Mouse (Mus musculus) G1E (cell line): ENCODE data around the gene Gng7. TPM values are rescaled to one million over a fixed set of nuclear protein-coding genes. Genes with fewer than 3 reads are reported as not detected.

Experiments used
- ATAC-seq: 2 replicates; pipeline ENCODE4 v1.8.0; 2016; ENCODE audit warnings: mild to moderate bottlenecking; ENCODE audit not compliant: insufficient number of reproducible peaks, poor library complexity, low FRiP score, severe bottlenecking; ENCODE audit errors: extremely low read depth
- DNase-seq: peaks from one replicate; pipeline ENCODE4 v3.0.0; 2012; ENCODE audit warnings: low spot score
- H3K27me3 ChIP-seq: 2 replicates; pipeline ENCODE4 v1.6.1; 2012; ENCODE audit warnings: mild to moderate bottlenecking, low read length, inconsistent platforms; ENCODE audit not compliant: insufficient read depth
- H3K36me3 ChIP-seq: replicated peaks from 2 replicates; pipeline ENCODE3; 2012; ENCODE audit warnings: mild to moderate bottlenecking, inconsistent platforms
- H3K4me1 ChIP-seq: 2 replicates; pipeline ENCODE4 v1.6.1; 2012; ENCODE audit warnings: low read depth, low read length, inconsistent platforms, mixed read lengths; ENCODE audit not compliant: insufficient read depth
- H3K4me3 ChIP-seq: 2 replicates; pipeline ENCODE4 v1.5.1; 2012; ENCODE audit warnings: low read depth, mild to moderate bottlenecking, inconsistent platforms, low read length, moderate library complexity, mixed read lengths
- H3K9me3 ChIP-seq: replicated peaks from 2 replicates; pipeline ENCODE4 v1.6.1; 2012; ENCODE audit warnings: inconsistent platforms
- CTCF ChIP-seq: IDR thresholded peaks from 2 replicates; pipeline ENCODE4 v1.5.1; 2012; ENCODE audit warnings: low read depth, low read length, inconsistent platforms, mixed read lengths
- GATA1 ChIP-seq: IDR thresholded peaks from 2 replicates; pipeline ENCODE4 v1.6.1; 2012; ENCODE audit warnings: borderline replicate concordance, low read length, inconsistent platforms, mixed read lengths
- GATA2 ChIP-seq: IDR thresholded peaks from 2 replicates; pipeline ENCODE4 v1.6.1; 2012; ENCODE audit warnings: low read depth, low read length, inconsistent platforms, borderline replicate concordance
- POLR2AphosphoS5 ChIP-seq: IDR thresholded peaks from 2 replicates; pipeline ENCODE4 v1.6.1; 2012; ENCODE audit warnings: low read depth, low read length, inconsistent platforms; ENCODE audit not compliant: insufficient replicate concordance
- TAL1 ChIP-seq: conservative IDR thresholded peaks from 2 replicates; pipeline ENCODE4 v1.6.1; 2012; ENCODE audit warnings: low read depth, low read length, inconsistent platforms, mixed read lengths
- polyA plus RNA-seq: library from polyadenylated mRNA; stranded (reverse); fragments of >175 nt; gene quantifications from 2 replicates; pipeline ENCODE4 v1.2.3, GENCODE M21; 2012
- total RNA-seq, 2 experiments: library from RNA; stranded (forward) in 1 of 2; stranded (reverse) in 1 of 2; fragments of 200-1000 nt in 1 of 2; fragments of >200 nt in 1 of 2; fragmentation: Nextera tagmentation in 1 of 2; gene quantifications; 2 replicates each; pipeline ENCODE4 v1.2.3; 2014 to 2017

Gene Gng7
- total and polyA plus RNA-seq, 3 experiments, result 0.33 to 0.90 (median 0.65) TPM

DNA sequence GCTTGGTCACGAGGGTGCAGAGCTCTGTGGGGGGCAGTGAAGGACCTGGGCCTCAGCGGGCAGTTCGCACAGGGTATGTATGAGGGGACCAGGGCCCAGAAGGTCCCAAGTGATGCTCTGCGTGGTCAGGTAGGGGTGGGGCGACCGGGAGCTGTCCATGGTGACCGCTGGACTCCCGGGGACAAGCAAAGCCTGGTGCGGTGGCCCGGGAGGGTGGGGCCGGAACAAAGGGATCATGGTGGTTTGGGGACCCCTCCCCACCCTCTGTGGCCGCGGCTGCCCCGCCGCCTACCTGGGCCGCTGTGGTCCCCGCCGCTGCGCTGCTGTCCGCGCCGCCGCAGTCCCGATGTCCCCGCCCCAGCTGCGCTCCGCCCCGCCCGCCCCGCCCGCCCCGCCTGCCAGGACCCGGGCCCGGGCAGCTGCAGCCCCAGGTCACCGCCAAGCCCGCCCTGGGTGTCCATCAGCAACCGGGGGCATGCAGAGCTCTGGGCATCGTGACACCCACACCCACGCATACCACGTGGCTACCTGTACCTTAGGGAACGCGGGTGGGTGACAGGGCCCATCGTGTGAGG lies 10.4 kb upstream of the Gng7 start:
- ATAC-seq (no peak), DNase-seq (no peak)
- TF ChIP-seq POLR2AphosphoS5 (no peak), GATA1 (no peak), GATA2 (no peak), TAL1 (no peak), CTCF (no peak)
- H3K4me1 ChIP-seq, result peaks cover 13% of the 10 kb centered on the region
- no peaks in the 10 kb centered on the region for H3K9me3 ChIP-seq
- H3K36me3 ChIP-seq, result peaks cover 4% of the 10 kb centered on the region
- peak overlapping the region; percentile 44; the same call in 1 of the 2 replicates for H3K4me3 ChIP-seq
- peaks cover 54% of the 10 kb centered on the region for H3K27me3 ChIP-seq

DNA sequence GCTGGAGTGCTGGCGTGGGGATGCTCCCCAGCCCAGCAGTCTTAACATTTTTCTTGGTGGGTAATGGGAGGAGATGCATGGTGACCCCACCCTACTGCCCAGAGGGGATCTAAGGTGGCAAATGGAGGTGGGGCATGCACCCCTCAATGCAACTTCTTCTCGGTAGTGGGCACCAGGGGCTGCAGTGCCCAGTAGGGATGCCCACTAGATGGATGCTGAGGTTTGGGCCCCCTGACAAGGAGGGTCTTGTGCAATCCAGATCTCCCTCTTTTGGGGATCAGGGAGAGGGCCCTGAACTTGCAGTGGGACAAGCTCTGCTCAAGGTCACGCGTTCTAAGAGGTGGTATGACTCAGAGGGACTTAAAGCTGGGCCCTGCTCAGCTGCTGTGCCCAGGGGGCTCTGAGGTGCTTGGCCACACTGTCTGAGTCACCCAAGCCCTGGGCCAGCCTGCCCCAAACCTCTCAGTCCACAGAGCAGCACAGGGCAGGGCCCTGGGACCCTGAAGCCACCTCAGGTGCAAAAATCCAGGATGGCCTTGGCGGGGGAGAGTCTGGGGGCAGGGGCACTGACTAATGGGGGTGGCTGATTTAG lies 9.7 kb upstream of the Gng7 start:
- TF ChIP-seq TAL1, result no peak
- no peak for TF ChIP-seq POLR2AphosphoS5
- no peak for TF ChIP-seq GATA2
- no peak for TF ChIP-seq GATA1
- no peak for TF ChIP-seq CTCF
- H3K27me3 ChIP-seq, result peaks cover 58% of the 10 kb centered on the region
- DNase-seq (no peak), ATAC-seq (no peak)
- H3K4me1 ChIP-seq, result peaks cover 13% of the 10 kb centered on the region
- H3K4me3 ChIP-seq, result no peak overlapping the region
- H3K36me3 ChIP-seq, result no peaks in the 10 kb centered on the region
- H3K9me3 ChIP-seq, result no peaks in the 10 kb centered on the region

GRCm38 (mm10) chr10:81022744-81023143 lies 8.0 kb upstream of the Gng7 start:
- Histone ChIP-seq H3K9me3 (no peaks in the 10 kb centered on the region), H3K27me3 (peaks cover 60% of the 10 kb centered on the region), H3K4me3 (no peak overlapping the region), H3K36me3 (no peaks in the 10 kb centered on the region), H3K4me1 (peaks cover 14% of the 10 kb centered on the region)
- TF ChIP-seq CTCF, result peak; percentile 22; the same call in 1 of the 2 replicates
- TF ChIP-seq TAL1, result no peak
- DNase-seq, result no peak
- no peak for ATAC-seq

DNA sequence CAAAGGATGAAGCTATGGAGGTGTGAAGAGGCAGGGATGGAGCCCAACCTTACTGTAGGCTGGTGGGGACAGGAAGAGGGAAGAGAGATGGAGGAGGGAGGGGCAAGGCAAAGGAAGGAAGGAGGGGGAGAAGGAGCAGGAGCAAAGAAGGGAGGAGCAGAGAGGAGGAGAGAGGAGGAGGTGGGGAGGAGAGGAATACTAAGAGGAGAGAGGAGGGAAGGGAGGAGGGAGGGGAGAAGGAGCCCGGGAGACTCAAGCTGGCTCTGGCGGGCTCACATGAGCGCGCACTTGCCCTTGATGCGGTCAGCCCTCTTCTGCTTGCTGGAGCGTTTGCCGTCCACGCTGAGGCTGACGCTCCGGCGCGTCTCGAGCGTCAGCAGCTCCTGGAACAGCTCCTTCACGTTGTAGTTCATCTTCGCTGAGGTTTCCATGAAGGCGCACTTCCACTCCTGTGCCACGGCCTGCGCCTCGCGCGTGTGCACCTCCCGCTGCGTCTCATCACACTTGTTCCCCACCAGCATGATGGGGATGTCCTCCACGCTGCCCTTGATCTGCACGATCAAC lies 6.9 kb upstream of the Gng7 start:
- peaks cover 51% of the 10 kb centered on the region for H3K27me3 ChIP-seq
- TF ChIP-seq GATA2, result no peak
- no peak for TF ChIP-seq GATA1
- TF ChIP-seq CTCF, result no peak
- no peak for TF ChIP-seq TAL1
- TF ChIP-seq POLR2AphosphoS5, result no peak
- DNase-seq, result no peak
- H3K36me3 ChIP-seq, result no peaks in the 10 kb centered on the region
- H3K9me3 ChIP-seq, result no peaks in the 10 kb centered on the region
- H3K4me3 ChIP-seq, result peak overlapping the region; percentile 20; the same call in 1 of the 2 replicates
- H3K4me1 ChIP-seq, result peaks cover 10% of the 10 kb centered on the region
- ATAC-seq, result no peak

DNA sequence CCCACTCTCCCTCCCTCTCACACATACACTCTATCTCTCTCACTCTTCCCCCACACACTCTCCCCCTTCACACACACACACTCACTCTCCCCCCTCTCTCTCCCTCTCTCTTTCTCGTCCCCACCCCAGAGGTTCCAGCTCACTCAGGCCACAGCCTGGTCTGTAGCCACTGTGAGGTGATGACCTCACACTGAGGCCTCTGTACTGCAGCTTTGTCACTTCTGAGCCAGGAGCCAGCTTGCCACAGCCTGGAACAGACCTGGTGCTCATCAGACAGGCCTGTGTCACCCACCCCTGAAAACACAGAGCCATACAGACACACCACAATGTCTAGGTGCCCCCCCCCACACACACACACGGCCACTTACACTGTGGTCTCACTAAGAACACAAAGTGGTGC lies 5.5 kb upstream of the Gng7 start:
- DNase-seq (no peak), ATAC-seq (no peak)
- peaks cover 14% of the 10 kb centered on the region for H3K4me1 ChIP-seq
- H3K36me3 ChIP-seq, result no peaks in the 10 kb centered on the region
- peaks cover 38% of the 10 kb centered on the region for H3K27me3 ChIP-seq
- no peak for TF ChIP-seq GATA1
- H3K4me3 ChIP-seq, result no peak overlapping the region
- no peaks in the 10 kb centered on the region for H3K9me3 ChIP-seq

DNA sequence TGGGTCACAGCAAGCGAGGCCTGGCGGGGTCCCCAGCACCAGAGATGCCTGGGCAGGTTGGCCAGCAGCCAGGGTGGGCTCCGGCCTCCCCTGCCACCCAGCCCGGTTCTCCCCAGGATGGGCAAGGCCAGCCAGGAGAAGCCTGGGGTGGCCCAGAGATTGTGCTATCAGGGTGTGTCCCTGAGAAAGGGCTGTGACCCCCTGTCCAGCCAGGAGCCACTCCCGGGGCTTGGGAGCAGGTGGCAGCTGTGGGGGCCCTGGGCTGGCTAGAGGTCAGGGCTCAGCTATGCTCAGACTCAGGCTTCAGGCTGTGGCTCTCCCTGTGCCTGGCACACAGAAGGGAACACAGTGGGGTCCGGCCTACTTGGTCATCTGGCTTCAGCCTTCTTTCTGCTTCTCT lies 4.9 kb upstream of the Gng7 start:
- DNase-seq (no peak), ATAC-seq (no peak)

More for the DNA sequence above, 4.9 kb upstream of the Gng7 start:
- Histone ChIP-seq H3K4me1 (peaks cover 15% of the 10 kb centered on the region), H3K27me3 (peaks cover 34% of the 10 kb centered on the region), H3K4me3 (no peak overlapping the region), H3K36me3 (no peaks in the 10 kb centered on the region), H3K9me3 (no peaks in the 10 kb centered on the region)
- TF ChIP-seq POLR2AphosphoS5 (no peak), GATA1 (no peak), GATA2 (no peak), TAL1 (no peak), CTCF (no peak)
